Mouse (Mus musculus) adrenal gland, adult (tissue): ENCODE data around the gene Galnt17.

ENCODE experiments used
- DNase-seq, 2 experiments: peaks; one replicate each; pipeline ENCODE4 v3.0.0; 2022 to 2023; ENCODE audit warnings: low spot score in 1 of 2; ENCODE audit not compliant: inconsistent age in 2 of 2

Galnt17 gene

DNA sequence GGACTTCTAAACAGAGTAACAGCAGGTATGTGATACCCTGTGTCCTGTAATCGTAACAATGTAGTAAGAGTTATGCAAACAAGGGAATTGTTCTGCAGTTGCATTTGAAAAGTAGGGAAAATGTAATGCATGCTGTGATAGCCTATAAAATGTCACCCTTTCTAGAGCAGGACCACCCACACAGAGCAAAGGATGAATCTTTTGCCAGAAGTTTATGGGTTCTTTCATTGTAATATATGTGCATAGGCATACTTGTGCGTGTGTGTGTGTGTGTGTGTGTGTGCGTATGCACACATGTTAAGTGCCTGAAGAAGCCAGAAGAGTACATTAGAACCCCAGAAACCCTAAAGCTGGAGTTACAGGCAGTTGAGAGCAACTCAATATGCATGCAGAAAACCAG is 59.9 kb downstream of the Galnt17 start:
- no peak for DNase-seq

DNA sequence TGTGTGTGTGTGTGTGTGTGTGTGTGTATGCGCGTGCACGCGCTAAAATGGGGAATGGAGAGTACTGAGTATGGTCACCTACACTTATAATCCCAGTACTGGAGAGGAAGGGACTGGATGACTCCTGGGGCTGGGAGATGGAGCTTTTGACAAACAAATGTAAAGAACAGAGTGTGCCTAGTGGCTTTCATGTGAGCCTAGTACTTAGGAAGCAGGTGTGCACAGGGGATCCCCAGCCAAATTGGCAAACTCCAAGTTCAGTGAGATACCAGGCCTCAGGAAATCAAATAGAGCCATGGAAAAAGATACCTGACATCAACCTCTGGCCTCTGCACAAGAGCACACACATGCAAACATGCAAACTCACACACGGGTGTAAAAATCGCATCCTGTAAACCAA is 61.7 kb downstream of the Galnt17 start:
- no peak for DNase-seq

DNA sequence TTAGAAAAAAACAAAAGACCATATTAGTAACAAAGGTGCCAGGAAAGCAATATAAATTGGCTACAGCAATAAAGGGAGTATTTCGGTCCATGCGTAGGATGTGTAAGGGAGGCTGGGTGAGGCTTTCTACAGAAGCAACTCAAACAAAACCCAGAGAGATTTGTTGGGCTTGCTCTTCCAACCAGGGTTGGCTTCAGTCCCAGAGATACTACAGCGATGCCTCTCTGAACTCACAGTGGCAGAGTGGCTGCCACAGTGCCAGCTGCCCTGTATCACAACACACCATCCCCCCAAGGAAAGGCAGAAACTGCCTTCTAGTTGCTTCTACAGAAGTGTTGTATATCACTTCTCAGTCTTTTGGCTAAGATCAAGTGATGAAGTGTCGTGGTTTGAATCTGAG is 66.6 kb downstream of the Galnt17 start:
- DNase-seq, result no peak

DNA sequence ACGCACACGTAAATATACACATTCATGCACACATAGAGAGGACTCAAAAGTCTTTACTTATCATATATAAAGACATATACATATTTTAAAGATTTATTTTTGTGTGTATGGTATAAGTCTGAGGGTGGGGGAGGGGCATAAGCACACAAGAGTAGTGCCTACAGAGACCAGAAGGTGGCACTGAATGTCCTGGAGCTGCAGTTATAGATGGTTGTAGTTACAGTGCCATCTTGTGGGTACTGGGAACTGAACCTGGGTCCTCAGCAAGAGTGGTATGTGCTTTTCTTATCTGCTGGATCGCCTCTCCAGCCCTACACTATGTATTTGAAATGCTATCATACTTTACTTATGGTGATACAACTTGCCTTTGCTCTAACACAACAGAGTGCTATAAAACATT is 68.5 kb downstream of the Galnt17 start:
- DNase-seq, result no peak

DNA sequence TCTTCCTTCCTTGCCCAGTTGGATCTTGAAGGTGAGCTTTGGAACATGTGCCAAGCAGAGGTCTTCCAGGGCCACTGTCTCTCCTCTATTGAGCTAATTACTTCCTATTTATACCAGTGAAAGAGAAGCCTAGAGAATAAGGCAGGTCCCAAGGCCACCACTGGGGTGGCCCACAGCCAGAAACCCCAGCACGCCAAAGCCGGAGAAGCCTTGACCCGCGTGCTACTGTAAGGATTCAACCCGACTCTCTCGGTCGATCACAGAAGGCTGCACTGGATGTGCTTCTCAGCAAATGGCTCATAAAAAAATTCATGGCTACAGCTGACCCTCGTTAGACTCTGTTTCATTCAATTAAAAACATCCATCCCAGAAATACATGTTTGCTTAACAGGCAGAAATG is 71.4 kb downstream of the Galnt17 start:
- peak; percentile 84 to 90 for DNase-seq

DNA sequence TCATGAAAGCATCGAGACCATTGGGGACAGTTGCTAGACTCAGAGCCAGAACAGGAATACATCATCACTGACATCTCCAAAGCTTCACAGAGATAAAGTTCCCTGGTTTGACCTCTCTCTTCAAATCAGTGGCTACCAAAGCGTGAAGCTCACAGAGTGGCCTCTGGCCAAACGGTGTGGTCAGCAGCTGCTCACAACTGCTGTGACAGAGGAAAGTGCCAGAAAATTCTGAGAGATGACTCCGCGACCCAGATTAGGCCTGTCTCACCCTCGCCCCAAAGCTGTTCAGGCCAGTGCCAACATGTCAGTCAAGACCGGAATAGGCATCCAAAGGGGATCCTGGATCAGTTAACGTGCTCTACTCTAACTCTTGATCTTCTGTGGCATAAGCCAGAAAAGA is 74.5 kb downstream of the Galnt17 start:
- peak; percentile 28 to 46 for DNase-seq

DNA sequence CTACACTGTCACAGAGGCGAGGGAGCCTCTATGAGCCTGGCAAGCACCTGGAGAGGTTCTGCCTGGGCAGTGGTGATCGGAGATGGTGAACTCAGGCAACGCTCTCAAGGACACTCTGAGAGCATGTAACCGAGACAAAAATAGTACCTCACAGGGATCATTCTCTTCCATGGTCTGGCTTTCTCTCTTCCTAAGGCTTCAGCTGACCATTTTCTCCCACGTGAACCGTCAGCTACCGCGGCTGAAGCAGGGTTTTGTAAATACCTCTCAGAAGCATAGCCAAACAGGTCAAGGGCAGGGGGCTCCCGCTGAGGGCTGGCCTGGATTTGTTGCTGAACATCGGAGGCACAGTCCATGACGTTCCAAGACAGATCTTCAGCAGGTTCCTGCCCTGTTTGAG is 77.2 kb downstream of the Galnt17 start:
- DNase-seq, result peak; percentile 55 to 72

DNA sequence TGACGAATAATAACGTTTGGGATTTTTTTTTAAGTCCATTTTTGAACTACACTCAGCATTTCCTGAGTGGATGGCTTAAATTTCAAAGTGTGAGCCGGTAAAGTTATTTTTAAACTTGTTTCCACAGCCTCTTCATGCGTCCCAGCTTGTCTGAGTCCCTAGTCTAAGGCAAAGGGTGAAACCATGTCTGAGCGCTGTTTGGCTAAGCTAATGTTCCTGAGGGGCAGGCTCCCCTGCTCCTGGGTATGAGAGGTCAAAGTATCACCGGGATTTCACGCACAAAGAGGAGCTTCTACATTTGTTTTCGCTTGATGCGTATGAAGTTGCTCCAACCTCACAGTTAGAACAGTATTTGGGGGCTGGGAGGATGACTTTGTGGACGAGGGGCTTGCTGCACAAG is 78.6 kb downstream of the Galnt17 start:
- DNase-seq, result no peak

DNA sequence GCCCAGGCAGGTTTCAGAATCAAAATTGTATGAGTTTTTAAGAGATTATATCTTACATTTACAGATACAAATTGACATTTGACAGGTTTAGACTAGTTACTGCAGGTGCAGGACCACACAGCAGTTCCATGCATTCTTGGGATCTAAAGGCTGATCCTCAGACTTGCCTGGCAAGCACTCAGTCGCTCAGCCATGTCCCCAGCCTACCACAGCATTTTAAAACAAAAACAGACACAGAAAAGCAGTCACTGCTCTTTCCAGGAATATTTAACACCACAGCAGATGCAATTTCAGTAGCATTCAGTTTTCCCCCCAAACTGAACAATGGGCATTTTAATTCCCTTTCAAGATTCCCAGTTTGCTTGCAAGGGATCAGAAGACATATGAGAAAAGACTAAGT is 84.9 kb downstream of the Galnt17 start:
- no peak for DNase-seq

DNA sequence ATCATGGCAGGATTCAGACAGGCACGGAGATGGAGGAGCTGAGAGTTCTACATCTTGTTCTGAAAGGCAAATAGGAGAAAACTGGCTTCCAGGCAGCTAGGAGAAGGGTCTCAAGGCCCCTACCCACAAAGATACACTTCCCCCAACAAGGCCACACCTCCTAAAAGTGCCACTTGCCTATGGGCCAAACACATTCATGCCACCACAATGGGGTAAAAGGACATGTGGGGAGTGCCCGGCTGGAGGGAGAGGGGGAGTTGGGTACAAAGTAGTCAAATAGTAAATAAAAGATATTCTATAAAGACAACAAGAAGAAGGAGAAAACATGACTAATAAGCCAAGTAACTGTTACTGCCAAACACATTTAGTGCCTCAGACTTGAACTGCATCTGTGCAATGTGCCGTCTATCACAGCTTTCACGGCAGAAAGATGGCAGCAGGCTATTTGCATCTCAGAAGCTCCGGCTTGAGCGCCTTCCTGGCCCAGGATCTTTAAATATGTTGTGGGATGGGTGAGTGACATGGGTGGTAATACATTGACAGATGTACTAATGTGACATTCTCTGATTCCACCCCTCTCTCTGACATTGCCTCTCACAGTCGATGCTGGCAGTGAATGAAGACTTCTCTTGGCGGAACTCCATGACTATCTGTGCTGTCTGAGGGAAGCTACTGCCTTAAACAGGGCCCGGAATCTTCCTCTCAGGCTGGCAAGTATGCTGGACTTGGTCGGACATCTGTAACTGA is 85.6 kb downstream of the Galnt17 start:
- DNase-seq, result no peak

DNA sequence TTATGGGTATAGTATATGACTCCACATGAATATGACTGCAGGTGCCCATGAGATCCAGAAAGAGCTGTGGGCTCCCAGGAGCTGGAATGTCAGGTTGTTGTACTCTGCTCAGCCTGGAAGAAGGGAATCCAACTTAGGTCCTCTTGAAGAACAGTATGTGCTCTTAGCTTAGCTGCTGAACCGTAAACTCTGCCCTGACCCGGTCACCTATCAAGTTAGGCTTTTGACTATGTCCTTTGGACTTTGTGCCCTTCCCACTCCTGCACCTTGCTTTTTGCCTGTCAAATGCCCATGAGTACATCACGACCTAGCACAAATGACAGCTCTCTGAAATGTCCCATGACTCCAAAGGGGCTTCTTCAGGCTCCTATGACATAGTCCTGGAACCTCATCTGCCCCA is 90.1 kb downstream of the Galnt17 start:
- DNase-seq, result no peak

DNA sequence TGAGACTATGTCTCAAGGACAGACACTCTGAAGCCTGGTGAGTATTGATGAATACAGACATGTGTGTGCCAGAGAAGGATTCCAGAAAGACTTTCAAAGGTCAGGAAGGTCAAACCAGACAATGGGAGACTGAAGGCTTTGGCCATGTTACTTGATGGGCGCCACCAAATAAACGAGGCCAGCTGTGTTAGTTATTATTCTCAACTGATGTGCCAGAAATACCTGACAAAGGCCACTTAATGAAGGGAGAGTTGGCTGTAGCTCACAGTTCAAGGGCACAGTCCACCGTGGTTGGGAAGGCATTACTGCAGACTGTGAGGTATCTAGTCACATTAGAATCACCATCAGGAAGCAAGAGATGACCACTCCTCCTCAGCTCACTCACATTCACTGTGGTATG is 96.7 kb downstream of the Galnt17 start:
- DNase-seq, result no peak

DNA sequence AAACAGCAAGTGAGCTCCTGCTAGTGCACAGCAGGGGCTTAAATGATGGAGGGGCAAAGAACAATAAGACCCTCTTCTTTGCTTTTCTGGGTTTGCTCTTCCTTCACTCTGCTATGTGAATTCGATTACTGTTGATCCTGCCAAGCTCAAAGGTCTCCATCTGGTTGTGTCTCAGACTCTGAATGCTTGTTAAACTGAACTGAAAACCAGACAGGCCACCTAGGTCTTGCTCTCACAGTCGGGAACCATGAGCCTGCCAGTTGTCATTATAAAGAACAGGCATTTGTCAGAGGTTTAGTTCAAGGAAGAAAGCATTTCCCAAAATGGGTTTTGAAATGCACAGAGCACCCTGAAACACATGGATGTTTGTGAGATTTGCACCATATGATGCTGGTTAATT is 107.2 kb downstream of the Galnt17 start:
- DNase-seq, result no peak

DNA sequence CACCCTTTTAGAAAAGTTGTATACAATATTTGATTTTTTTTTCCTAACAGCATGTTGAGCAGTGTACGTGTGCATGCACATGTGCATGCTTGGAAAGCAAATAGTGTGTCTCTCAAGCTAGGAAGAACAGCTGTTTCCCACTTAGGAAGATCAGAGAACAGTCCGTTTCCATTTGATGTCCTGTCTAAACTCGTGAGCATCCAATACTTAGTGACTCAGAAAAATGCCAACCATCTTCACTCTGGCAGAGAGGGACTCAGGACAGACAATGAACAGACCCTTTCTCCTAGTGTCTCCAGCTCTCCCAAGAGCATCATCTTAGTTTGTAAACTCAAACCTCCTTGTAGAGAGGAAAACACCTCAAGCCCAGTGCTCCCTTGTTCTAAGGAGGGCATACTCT is 116.0 kb downstream of the Galnt17 start:
- no peak for DNase-seq

DNA sequence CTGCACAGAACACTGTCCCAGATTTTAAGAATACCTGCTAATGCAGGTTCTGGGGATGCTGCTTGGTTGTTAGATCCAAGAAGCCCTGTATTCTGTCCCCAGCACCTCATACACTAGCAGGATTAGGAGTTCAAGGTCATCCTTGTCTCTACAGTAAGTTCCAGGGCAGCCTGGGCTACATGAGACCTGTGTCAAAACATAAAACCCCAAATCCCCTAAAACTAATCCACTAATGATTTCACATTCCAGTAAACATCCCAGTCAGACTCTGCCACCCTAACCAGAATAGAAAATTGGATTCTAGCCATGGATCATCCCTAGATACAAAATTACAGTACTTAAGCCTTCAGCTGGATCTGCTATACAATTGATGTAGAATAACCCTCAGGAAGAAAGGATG is 123.7 kb downstream of the Galnt17 start:
- DNase-seq, result no peak

DNA sequence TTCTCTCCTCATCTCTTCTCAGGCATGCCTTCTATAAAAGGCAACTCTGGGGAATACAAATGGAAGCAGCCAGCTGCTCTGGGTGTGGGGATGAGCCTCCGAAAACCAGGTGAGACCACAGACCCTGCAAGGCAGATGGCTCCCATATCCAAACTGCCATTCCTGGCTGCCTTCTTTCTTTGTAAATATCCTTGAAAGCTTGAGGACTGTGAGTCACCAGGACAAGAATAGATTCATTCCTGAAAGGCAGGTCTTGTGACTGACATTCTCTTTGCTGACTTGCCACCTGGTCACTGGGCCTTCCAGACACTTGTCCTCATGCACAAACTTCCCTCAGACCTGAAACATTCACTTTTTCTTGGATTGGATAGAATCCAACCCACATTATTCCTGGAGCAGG is 127.1 kb downstream of the Galnt17 start:
- DNase-seq, result peak; percentile 5 to 62

DNA sequence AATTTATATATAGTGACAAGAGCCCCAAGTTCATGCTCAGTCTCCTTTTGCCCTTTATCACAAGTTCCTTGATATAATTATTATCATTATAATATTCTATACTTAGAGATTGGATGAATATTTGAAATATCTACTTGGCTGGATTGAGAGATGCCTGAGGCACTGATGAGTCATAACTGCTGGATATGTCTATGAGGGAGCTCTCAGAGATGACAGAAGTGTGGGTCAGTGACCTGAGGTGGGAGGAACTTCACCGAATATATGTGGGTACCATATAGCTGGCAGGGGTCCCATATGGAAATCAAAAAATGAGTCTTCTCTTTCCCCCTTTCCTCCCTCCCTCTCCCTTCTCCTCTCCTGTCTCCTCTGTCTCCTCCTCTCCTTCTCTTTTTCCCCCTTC is 127.5 kb downstream of the Galnt17 start:
- peak in 1 of 2 experiments; percentile 37 for DNase-seq

DNA sequence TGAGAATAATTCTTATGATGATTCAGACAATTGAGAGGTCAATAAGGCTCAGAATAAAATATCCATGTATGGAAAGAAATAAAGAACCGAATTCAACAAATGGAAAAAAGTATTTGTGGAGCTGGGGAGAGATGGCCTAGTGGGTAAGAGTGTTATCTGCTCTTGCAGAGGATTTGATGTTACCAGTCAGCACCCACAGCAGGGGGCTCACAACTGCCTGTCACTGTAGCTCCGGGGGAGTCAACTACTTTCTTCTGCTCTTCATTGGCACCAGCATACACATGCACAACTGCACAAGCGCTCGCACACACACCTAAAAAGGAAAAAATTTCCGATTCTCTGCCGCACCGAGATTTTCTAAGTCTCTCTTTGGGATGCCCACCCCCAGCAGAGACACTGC is 130.4 kb downstream of the Galnt17 start:
- DNase-seq, result no peak

DNA sequence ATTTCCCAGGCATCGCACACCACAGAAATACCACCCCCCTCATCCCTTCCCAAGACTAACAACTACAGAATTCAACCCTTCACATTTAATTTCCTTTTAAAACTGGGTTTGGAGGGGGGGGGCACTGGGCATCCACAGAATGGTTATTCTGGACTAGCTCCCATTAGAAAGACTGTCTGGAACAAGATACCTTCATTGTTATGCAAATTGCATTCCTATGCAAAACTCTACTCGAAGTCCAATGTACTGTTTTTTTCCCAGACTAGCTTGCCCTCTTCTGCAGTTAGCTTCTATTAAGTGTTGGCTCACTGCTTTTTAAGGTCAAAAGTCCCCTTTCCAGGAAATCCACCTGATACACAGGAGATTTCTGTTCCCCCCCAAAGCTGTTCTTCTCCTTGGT is 131.1 kb downstream of the Galnt17 start:
- no peak for DNase-seq

DNA sequence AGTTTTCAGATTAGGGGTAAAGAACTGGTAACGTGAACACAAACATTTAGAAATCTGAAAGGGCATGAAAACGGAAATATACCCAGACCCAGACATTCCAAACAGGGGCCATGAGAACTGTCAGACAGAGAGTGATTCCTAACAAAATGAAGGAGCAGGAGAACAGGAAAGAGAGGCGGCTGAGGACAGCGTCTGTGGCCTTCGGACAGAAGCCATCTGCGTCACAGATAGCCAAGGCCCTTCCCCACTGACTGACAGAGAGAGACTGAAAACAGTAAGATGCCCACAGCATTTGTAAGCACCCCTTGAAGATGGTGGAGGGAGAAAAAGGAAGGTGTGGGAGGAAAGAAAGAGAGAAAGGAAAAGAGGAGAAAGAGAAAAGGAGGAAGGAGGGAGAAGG is 139.1 kb downstream of the Galnt17 start:
- DNase-seq, result peak; percentile 30 to 76

DNA sequence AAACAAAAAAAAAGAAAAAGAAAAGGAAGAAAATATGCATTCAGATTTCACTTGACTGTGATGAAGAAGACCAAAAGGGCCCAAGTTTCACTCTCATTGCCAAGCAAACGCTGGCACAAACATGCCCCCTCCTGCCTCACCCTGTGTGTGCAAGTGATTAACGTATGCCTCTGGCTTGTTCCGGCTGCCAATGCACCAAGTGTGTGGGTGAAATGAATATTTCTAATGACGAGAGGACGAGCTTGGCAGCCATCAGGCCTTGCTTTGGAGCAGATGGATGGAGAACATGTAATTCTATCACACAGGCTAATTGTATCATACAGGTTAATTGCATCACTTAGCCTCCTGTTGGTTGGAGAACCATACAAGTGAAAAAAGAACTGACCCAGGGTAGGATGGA is 140.9 kb downstream of the Galnt17 start:
- peak in 1 of 2 experiments; percentile 26 for DNase-seq

DNA sequence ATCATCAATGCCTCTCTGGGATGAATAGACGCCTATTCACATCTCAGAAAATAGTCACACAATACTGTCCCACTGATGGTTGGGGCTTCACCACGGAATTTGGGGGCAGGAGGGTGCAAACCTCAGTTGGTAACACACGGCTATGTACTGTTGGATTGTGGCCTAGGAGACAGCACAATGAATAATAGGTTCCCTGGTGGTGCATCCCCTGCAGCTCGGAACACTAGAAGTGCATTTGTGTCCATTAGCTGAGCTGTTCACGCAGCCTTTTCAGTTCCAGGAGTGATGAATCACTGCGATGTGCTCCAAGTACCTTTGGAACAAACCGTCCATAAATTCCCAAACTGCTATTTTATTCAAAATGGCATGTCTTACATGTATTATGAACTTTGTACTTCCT is 142.6 kb downstream of the Galnt17 start:
- DNase-seq, result no peak

DNA sequence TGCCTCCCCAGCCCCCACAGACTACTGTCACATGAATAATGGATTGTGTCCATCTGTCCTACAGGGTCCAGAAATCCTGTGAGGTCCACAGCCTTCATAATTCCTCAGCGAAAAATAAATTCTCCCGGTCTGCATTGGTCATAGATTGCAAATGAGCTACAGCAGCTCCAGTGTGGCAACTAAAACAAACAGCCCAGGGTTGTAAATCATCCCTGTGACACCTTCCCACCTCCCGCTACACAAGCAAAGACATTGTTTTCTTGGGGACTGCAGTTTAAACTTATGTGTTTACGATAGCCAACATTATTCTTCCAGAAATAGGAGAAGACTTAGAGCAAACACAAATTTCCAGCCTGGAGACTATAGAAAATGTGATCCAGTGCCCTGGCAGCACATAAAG is 150.4 kb downstream of the Galnt17 start:
- DNase-seq, result no peak
